Mouse (Mus musculus) kidney, postnatal 10 days (tissue): Measurements from ENCODE around the gene Il11ra1.
"Not testable (repeated sequence)": the region's sequence is repeated elsewhere in the genome, so short reads cannot be mapped to it uniquely, and the experiment has no call there.

ENCODE experiments used
- DNase-seq: peaks from one replicate; pipeline ENCODE4 v3.0.0; 2021; ENCODE audit warnings: mixed read lengths

Gene Il11ra1

DNA sequence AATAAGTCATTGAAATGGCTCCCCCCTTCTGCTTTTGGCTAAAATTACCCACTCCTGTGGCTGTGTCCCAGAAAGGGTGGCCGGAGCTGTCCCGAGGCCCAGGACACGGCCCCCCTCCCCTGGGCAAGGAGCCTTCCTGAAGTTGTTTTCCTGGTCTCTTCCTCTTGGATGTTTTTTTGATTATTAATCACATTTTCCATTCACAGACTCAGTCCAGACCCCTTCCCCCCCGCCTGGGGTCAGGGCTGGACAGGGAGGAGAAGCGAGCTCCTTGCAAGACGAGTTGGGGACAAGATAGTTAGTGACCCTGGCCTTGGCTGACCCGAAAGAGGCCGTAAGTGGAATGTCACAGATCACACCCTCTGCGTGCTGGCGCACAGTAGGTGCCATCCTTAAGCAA, at the start of gene Il11ra1:
Il11ra1 (plus strand) TSS at position 207 of the 400 bp plus-strand sequence.
- not testable (repeated sequence) for DNase-seq

GRCm38 (mm10) chr4:41653296-41653695, 46.5 kb upstream of the Il11ra1 start:
- peak; percentile 90 for DNase-seq

- DNase-seq, result peak; percentile 6
Measured at GRCm38 (mm10) chr4:41653730-41654129, 46.1 kb upstream of the Il11ra1 start.

- peak; percentile 89 for DNase-seq
Measured at GRCm38 (mm10) chr4:41654217-41654616, 45.6 kb upstream of the Il11ra1 start.

GRCm38 (mm10) chr4:41655525-41655924, 44.3 kb upstream of the Il11ra1 start:
- no peak for DNase-seq

GRCm38 (mm10) chr4:41658566-41659384, 41.0 kb upstream of the Il11ra1 start:
- peak; percentile 71 for DNase-seq

DNA sequence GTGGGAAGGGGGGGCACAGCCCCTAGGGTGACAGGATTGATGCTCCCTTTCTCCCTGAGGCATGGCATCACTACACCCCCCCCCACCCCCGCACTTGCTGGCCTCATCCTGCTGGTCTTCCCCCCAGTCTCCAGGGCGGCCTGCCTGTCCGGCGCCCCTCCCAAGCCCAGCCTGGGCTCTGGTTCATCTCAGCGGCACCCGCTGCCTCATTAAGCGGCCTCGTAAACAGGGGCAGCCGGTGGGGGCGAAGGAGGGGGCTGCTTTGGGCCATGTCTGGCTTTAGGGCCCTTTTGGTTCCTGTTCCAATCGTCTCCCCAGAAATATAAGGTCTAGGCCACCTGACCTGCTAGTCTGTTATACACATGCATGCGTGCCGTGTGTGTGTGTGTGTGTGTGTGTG, 40.2 kb upstream of the Il11ra1 start:
- DNase-seq, result peak; percentile 11

DNA sequence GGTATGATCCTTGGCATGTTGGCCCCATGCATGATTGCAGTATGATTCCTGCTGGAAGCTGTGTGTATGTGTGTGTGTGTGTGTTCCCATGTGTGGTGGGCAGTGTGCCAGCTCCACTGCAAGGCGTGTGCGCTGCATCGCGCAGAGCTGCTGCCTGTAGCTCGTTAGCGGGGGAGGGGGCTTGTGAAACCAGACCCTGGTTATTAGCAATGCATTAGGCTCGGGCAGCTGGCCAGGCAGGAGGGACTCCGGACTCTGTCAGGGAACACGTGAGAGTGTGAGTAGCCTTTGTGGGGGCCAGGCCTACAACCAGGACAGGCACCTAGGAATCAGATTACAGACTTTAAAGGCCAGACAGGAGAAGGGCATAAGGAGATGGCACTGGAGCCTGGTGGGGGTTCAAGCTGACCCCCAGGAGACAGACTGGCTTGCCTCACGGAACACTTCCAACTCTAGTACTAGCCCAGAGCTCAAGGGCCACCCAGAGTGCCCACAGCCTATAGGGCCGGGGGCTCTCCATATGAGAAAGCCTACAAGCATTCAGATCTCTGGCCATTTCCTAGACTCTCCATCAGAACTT, 38.8 kb upstream of the Il11ra1 start:
- peak; percentile 83 for DNase-seq

GRCm38 (mm10) chr4:41662723-41663122, 37.1 kb upstream of the Il11ra1 start:
- peak; percentile 5 for DNase-seq

- no peak for DNase-seq
Measured at GRCm38 (mm10) chr4:41663614-41664013, 36.2 kb upstream of the Il11ra1 start.

- peak; percentile 59 for DNase-seq
Measured at GRCm38 (mm10) chr4:41664533-41664932, 35.3 kb upstream of the Il11ra1 start.

DNA sequence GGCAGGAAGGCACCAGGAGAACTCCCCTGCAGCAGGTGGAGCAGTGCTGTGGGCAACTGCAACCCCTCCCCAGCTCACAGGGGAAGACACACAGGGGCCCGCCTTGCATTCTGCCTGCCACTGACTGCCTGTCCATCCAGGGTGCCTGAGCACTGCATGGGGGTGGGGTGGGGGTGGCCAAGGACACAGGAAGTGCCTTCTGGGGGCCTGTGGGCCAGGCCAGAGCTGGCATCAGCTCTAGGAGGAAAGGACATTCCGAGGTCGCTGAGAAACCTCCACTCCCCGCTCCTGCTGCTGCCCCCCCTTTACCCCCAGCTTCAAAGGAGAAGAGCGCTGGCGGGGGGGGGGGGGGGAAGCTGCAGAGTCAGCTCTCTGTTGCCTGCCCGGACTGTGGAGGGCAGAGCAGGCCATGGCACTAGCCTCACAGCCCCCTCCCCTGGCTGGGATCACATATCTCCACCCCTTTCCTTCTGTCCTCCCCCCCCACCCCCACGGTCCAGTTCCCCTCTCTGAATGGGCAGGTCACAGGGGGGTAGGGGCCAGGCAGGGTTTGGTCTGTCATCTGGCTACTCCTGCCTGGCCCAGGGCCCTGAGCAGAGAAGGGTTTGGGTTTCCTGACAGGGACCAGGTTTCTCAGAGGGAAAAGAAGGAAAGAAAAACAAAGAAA, 34.6 kb upstream of the Il11ra1 start:
- DNase-seq, result peak; percentile 57

- peak; percentile 21 for DNase-seq
Measured at GRCm38 (mm10) chr4:41666646-41667045, 33.1 kb upstream of the Il11ra1 start.

DNA sequence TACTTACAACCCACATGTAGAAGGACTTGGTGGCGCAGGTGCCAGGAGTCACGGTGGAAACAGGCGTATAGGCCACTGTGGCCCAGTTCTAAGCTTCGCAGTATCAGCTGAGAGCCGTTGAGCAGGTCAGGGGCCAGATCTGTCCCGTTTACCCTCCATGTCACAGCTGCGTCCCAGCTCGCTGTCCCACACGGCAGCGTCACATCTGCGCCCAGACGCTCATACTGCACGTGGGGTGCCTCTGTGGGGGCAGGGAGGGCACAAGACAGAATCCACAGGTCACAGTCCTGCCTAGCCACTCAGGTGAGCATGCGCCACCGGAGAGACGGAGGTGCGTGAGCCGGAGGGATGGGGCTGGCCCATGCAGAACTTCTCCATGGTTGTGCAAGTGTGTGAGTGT, 29.0 kb upstream of the Il11ra1 start:
- peak; percentile 5 for DNase-seq

GRCm38 (mm10) chr4:41671500-41671899, 28.3 kb upstream of the Il11ra1 start:
- peak; percentile 5 for DNase-seq

GRCm38 (mm10) chr4:41671963-41672480, 27.8 kb upstream of the Il11ra1 start:
- DNase-seq, result peak; percentile 9

DNA sequence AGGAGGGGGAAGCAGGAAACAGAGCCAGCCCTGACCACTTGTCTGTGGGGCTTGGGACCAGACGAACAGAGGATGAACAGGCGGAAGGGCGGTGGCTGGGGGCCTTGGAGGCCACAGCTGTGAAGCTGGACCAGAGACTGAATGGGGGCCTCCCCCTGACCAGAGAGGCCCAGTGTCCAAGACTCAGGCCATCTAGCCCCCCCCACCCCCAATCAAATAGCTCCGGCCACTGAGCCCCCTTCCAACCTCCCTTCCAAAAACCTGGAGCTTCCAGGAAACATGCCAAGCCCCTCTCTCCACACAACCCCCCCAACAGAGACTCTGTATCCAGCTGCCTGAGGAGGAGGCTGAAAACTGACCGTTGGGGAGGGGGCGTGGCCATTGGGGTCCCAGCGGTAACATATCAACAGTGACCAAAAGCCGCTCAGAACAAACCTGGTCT, 27.2 kb upstream of the Il11ra1 start:
- peak; percentile 35 for DNase-seq

GRCm38 (mm10) chr4:41673186-41673585, 26.6 kb upstream of the Il11ra1 start:
- peak; percentile 6 for DNase-seq

GRCm38 (mm10) chr4:41676248-41677005, 23.4 kb upstream of the Il11ra1 start:
- DNase-seq, result peak; percentile 31

- DNase-seq, result peak; percentile 85
Measured at GRCm38 (mm10) chr4:41677006-41677629, 22.7 kb upstream of the Il11ra1 start.

DNA sequence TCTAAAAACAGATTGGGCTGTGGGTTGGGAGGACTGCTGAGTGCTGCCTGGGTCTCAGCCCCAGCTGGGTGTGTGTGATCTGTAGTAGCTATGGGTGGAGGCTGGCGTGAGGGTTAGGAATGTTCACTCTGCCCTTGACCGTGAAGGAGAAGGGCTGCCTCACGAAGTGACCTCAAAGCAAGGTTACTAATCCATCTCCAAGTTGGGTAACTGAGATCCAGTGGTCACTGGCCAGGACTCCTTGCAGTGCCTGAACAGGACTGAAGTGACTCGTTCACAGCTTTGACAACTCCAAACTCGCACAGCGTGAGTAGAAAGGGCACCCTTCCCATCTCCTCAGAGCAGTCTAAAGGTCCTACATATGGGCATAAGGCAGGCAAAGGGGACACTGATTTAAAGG, 20.9 kb upstream of the Il11ra1 start:
- peak; percentile 7 for DNase-seq

- DNase-seq, result peak; percentile 36
Measured at GRCm38 (mm10) chr4:41679291-41679690, 20.5 kb upstream of the Il11ra1 start.
